Mouse (Mus musculus) MEL (cell line): Measurements from ENCODE around the gene Duox1.
"Not testable (repeated sequence)": the region's sequence is repeated elsewhere in the genome, so short reads cannot be mapped to it uniquely, and the experiment has no call there.

Experiments
- CHD1 ChIP-seq: IDR thresholded peaks from 2 replicates; pipeline ENCODE4 v1.6.1; 2012; ENCODE audit warnings: low read depth, mild to moderate bottlenecking, inconsistent platforms, low read length, improper control_type of control experiment
- CHD2 ChIP-seq: IDR thresholded peaks from 2 replicates; pipeline ENCODE4 v1.6.1; 2011; ENCODE audit warnings: low read length, improper control_type of control experiment
- CTCF ChIP-seq, 3 experiments: IDR thresholded peaks in 2 of 3; conservative IDR thresholded peaks in 1 of 3; 2 replicates each; pipeline ENCODE4 v1.5.1; 2011 to 2012; ENCODE audit warnings: low read length in 3 of 3, low read depth in 2 of 3, mild to moderate bottlenecking in 2 of 3, improper control_type of control experiment in 1 of 3, inconsistent platforms in 1 of 3, mixed read lengths in 1 of 3, moderate library complexity in 1 of 3; ENCODE audit not compliant: control insufficient read depth in 1 of 3, insufficient read depth in 1 of 3, poor library complexity in 1 of 3, severe bottlenecking in 1 of 3
- EP300 ChIP-seq, 2 experiments: IDR thresholded peaks; 2 replicates each; pipeline ENCODE4 v1.6.1; 2011; ENCODE audit warnings: improper control_type of control experiment in 2 of 2, low read length in 2 of 2, low read depth in 1 of 2, mild to moderate bottlenecking in 1 of 2
- MAFK ChIP-seq: IDR thresholded peaks from 2 replicates; pipeline ENCODE4 v1.6.1; 2011; ENCODE audit warnings: low read depth, mild to moderate bottlenecking, low read length, improper control_type of control experiment, borderline replicate concordance
- MAX ChIP-seq: IDR thresholded peaks from 2 replicates; pipeline ENCODE4 v1.6.1; 2011; ENCODE audit warnings: low read length, improper control_type of control experiment

GRCm38 (mm10) chr2:122346164-122346563 lies 30.7 kb downstream of the Duox1 start:
- TF ChIP-seq CHD2; CHD1; MAX; CTCF (IDR thresholded peaks at IDR 0.05 in 2 of 3, conservative IDR thresholded peaks at IDR 0.05 in 1 of 3; ENCODE audit: control insufficient read depth in 1 of 3, insufficient read depth in 1 of 3, low read depth in 2 of 3, low read length in 3 of 3, poor library complexity in 1 of 3, severe bottlenecking in 1 of 3); EP300 (IDR thresholded peaks at IDR 0.05; ENCODE audit: low read depth in 1 of 2, low read length in 2 of 2); MAFK: not testable (repeated sequence)
